Mouse (Mus musculus): ENCODE measurements at regions not wholly inside any gene's neighbourhood (a gene's known extent, or its start where the extent isn't known, plus 50 kb on each side); places are given as distances from the start of the nearest gene placed in this dataset.

- TF ChIP-seq CTCF (IDR thresholded peaks at IDR 0.05; ENCODE audit: insufficient read depth, low read depth, low read length) (no peak), POLR2A (IDR thresholded peaks at IDR 0.05; ENCODE audit: insufficient read depth, low read depth, low read length) (no peak)
- 84% methylated on average over 15 of the region's 15 CpGs for WGBS
- Histone ChIP-seq H3K4me3 (ENCODE audit: insufficient read depth, low read depth, low read length) (no peak overlapping the region), H3K27ac (ENCODE audit: insufficient read depth, low read depth, low read length) (no peak overlapping the region), H3K4me1 (ENCODE audit: control insufficient read depth, insufficient read depth, low read length) (no peaks in the 10 kb centered on the region)
Observed at GRCm38 (mm10) chr17:83148371-83148929, 66.6 kb upstream of the Pkdcc start.

- TF ChIP-seq POLR2A (IDR thresholded peaks at IDR 0.05; ENCODE audit: insufficient read depth, low read depth, low read length) (no peak), CTCF (IDR thresholded peaks at IDR 0.05; ENCODE audit: insufficient read depth, low read depth, low read length) (no peak)
- Histone ChIP-seq H3K27ac (ENCODE audit: insufficient read depth, low read depth, low read length) (no peak overlapping the region), H3K4me1 (ENCODE audit: control insufficient read depth, insufficient read depth, low read length) (no peaks in the 10 kb centered on the region), H3K4me3 (ENCODE audit: insufficient read depth, low read depth, low read length) (no peak overlapping the region)
- 89% methylated on average over 6 of the region's 6 CpGs for WGBS
Observed at GRCm38 (mm10) chr17:83149336-83149735, 65.8 kb upstream of the Pkdcc start.

GRCm38 (mm10) chr17:83155106-83155505, 60.0 kb upstream of the Pkdcc start:
- WGBS: 93% methylated on average over 4 of the region's 4 CpGs
- TF ChIP-seq POLR2A (IDR thresholded peaks at IDR 0.05; ENCODE audit: insufficient read depth, low read depth, low read length): no peak
- no peak for TF ChIP-seq CTCF (IDR thresholded peaks at IDR 0.05; ENCODE audit: insufficient read depth, low read depth, low read length)

GRCm38 (mm10) chr17:83156682-83157081, 58.4 kb upstream of the Pkdcc start:
- 71% methylated on average over 8 of the region's 8 CpGs for WGBS

More at GRCm38 (mm10) chr17:83155106-83155505, 60.0 kb upstream of the Pkdcc start:
- Histone ChIP-seq H3K27ac (ENCODE audit: insufficient read depth, low read depth, low read length) (no peak overlapping the region), H3K4me1 (ENCODE audit: control insufficient read depth, insufficient read depth, low read length) (no peaks in the 10 kb centered on the region), H3K4me3 (ENCODE audit: insufficient read depth, low read depth, low read length) (no peak overlapping the region)

GRCm38 (mm10) chr17:83158053-83158452, 57.0 kb upstream of the Pkdcc start:
- WGBS: 82% methylated on average over 6 of the region's 6 CpGs
- Histone ChIP-seq H3K4me3 (ENCODE audit: insufficient read depth, low read depth, low read length) (no peak overlapping the region), H3K4me1 (ENCODE audit: control insufficient read depth, insufficient read depth, low read length) (no peaks in the 10 kb centered on the region), H3K27ac (ENCODE audit: insufficient read depth, low read depth, low read length) (no peak overlapping the region)
- TF ChIP-seq POLR2A (IDR thresholded peaks at IDR 0.05; ENCODE audit: insufficient read depth, low read depth, low read length): no peak
- TF ChIP-seq CTCF (IDR thresholded peaks at IDR 0.05; ENCODE audit: insufficient read depth, low read depth, low read length): no peak

More at GRCm38 (mm10) chr17:83156682-83157081, 58.4 kb upstream of the Pkdcc start:
- no peak overlapping the region for H3K27ac ChIP-seq (ENCODE audit: insufficient read depth, low read depth, low read length)
- H3K4me3 ChIP-seq (ENCODE audit: insufficient read depth, low read depth, low read length): no peak overlapping the region
- no peak for TF ChIP-seq CTCF (IDR thresholded peaks at IDR 0.05; ENCODE audit: insufficient read depth, low read depth, low read length)
- no peak for TF ChIP-seq POLR2A (IDR thresholded peaks at IDR 0.05; ENCODE audit: insufficient read depth, low read depth, low read length)
- H3K4me1 ChIP-seq (ENCODE audit: control insufficient read depth, insufficient read depth, low read length): no peaks in the 10 kb centered on the region

GRCm38 (mm10) chr17:83158652-83159051, 56.4 kb upstream of the Pkdcc start:
- Histone ChIP-seq H3K4me1 (ENCODE audit: control insufficient read depth, insufficient read depth, low read length) (no peaks in the 10 kb centered on the region), H3K4me3 (ENCODE audit: insufficient read depth, low read depth, low read length) (no peak overlapping the region), H3K27ac (ENCODE audit: insufficient read depth, low read depth, low read length) (no peak overlapping the region)
- TF ChIP-seq CTCF (IDR thresholded peaks at IDR 0.05; ENCODE audit: insufficient read depth, low read depth, low read length) (no peak), POLR2A (IDR thresholded peaks at IDR 0.05; ENCODE audit: insufficient read depth, low read depth, low read length) (no peak)
- 83% methylated on average over 10 of the region's 10 CpGs for WGBS

- Histone ChIP-seq H3K4me1 (ENCODE audit: control insufficient read depth, insufficient read depth, low read length) (no peaks in the 10 kb centered on the region), H3K27ac (ENCODE audit: insufficient read depth, low read depth, low read length) (no peak overlapping the region), H3K4me3 (ENCODE audit: insufficient read depth, low read depth, low read length) (no peak overlapping the region)
- WGBS: 92% methylated on average over 4 of the region's 4 CpGs
- TF ChIP-seq POLR2A (IDR thresholded peaks at IDR 0.05; ENCODE audit: insufficient read depth, low read depth, low read length): no peak
- no peak for TF ChIP-seq CTCF (IDR thresholded peaks at IDR 0.05; ENCODE audit: insufficient read depth, low read depth, low read length)
Observed at GRCm38 (mm10) chr17:83159634-83160033, 55.5 kb upstream of the Pkdcc start.

- no peak overlapping the region for H3K27ac ChIP-seq (ENCODE audit: insufficient read depth, low read depth, low read length)
- WGBS: 86% methylated on average over 4 of the region's 4 CpGs
- no peaks in the 10 kb centered on the region for H3K4me1 ChIP-seq (ENCODE audit: control insufficient read depth, insufficient read depth, low read length)
- TF ChIP-seq POLR2A (IDR thresholded peaks at IDR 0.05; ENCODE audit: insufficient read depth, low read depth, low read length): no peak
- no peak for TF ChIP-seq CTCF (IDR thresholded peaks at IDR 0.05; ENCODE audit: insufficient read depth, low read depth, low read length)
- H3K4me3 ChIP-seq (ENCODE audit: insufficient read depth, low read depth, low read length): no peak overlapping the region
Observed at GRCm38 (mm10) chr17:83160296-83160695, 54.8 kb upstream of the Pkdcc start.

GRCm38 (mm10) chr17:83161731-83162130, 53.4 kb upstream of the Pkdcc start:
- Histone ChIP-seq H3K4me1 (ENCODE audit: control insufficient read depth, insufficient read depth, low read length) (peaks cover 1% of the 10 kb centered on the region; the same call in 1 of the 2 replicates), H3K4me3 (ENCODE audit: insufficient read depth, low read depth, low read length) (no peak overlapping the region), H3K27ac (ENCODE audit: insufficient read depth, low read depth, low read length) (no peak overlapping the region)
- WGBS: 85% methylated on average over 2 of the region's 2 CpGs
- TF ChIP-seq CTCF (IDR thresholded peaks at IDR 0.05; ENCODE audit: insufficient read depth, low read depth, low read length): no peak
- no peak for TF ChIP-seq POLR2A (IDR thresholded peaks at IDR 0.05; ENCODE audit: insufficient read depth, low read depth, low read length)

Data from olfactory bulb, adult 2 months (tissue).